Mouse (Mus musculus): ENCODE measurements around the gene Bnip2. TPM values are rescaled to one million over a fixed set of nuclear protein-coding genes. Genes with fewer than 3 reads are reported as not detected.
A peak's percentile ranks its signal among the peaks of the same experiment; 100 is the strongest.

Bnip2 gene
- 100 to 1,000 TPM in 1 of 2 experiments, 10 to 100 TPM in 1; 97.7 to 108 TPM for total RNA-seq (2021)

- DNase-seq (ENCODE audit: low spot score): peak; percentile 93
- intact Hi-C loops (cut with DNase I): loop anchor here (5.0 kb wide), 1 partner anchor 482 kb away; no protein-coding TSS in a partner anchor
These were observed at the start of gene Bnip2 for GRCm38 (mm10) chr9:69989303-69990121. Gene Bnip2, plus strand, starts transcription at chr9:69989466.

GRCm38 (mm10) chr9:69940839-69941490 lies 48.3 kb upstream of the Bnip2 start:
- intact Hi-C loops (cut with DNase I): no loop called here
- DNase-seq (ENCODE audit: low spot score): no peak

GRCm38 (mm10) chr9:69941556-69941955 lies 47.7 kb upstream of the Bnip2 start:
- no peak for DNase-seq (ENCODE audit: low spot score)
- intact Hi-C loops (cut with DNase I): no loop called here

GRCm38 (mm10) chr9:69948964-69949363 lies 40.3 kb upstream of the Bnip2 start:
- intact Hi-C loops (cut with DNase I): loop anchor here (1.0 to 5.0 kb wide), 2 partner anchors 38 to 133 kb away; no protein-coding TSS in a partner anchor
- DNase-seq (ENCODE audit: low spot score): peak; percentile 3

- DNase-seq (ENCODE audit: low spot score): no peak
- intact Hi-C loops (cut with DNase I): loop anchor here (1.0 to 5.0 kb wide), 2 partner anchors 38 to 133 kb away; no protein-coding TSS in a partner anchor
These were observed 39.6 kb upstream of the Bnip2 start for GRCm38 (mm10) chr9:69949641-69950040.

- no peak for DNase-seq (ENCODE audit: low spot score)
- intact Hi-C loops (cut with DNase I): no loop called here
These were observed 28.3 kb upstream of the Bnip2 start for GRCm38 (mm10) chr9:69961007-69961406.

- intact Hi-C loops (cut with DNase I): no loop called here
- no peak for DNase-seq (ENCODE audit: low spot score)
These were observed 24.9 kb upstream of the Bnip2 start for GRCm38 (mm10) chr9:69964370-69964769.

- intact Hi-C loops (cut with DNase I): loop anchor here (5.0 kb wide), 1 partner anchor 478 kb away; no protein-coding TSS in a partner anchor
- DNase-seq (ENCODE audit: low spot score): no peak
These were observed 3.7 kb upstream of the Bnip2 start for GRCm38 (mm10) chr9:69985526-69985925.

- no peak for DNase-seq (ENCODE audit: low spot score)
- intact Hi-C loops (cut with DNase I): loop anchor here (2.0 to 5.0 kb wide), 2 partner anchors 363 to 479 kb away; no protein-coding TSS in a partner anchor
These were observed 3.2 kb upstream of the Bnip2 start for GRCm38 (mm10) chr9:69986063-69986462.

- DNase-seq (ENCODE audit: low spot score): no peak
- intact Hi-C loops (cut with DNase I): loop anchor here (2.0 to 5.0 kb wide), 2 partner anchors 364 to 479 kb away; no protein-coding TSS in a partner anchor
These were observed 2.7 kb upstream of the Bnip2 start for GRCm38 (mm10) chr9:69986571-69986970.

GRCm38 (mm10) chr9:69987579-69987978 lies 1.7 kb upstream of the Bnip2 start:
- peak; percentile 21 for DNase-seq (ENCODE audit: low spot score)
- intact Hi-C loops (cut with DNase I): loop anchor here (1.0 to 5.0 kb wide), 3 partner anchors 38 to 480 kb away; no protein-coding TSS in a partner anchor

- intact Hi-C loops (cut with DNase I): loop anchor here (5.0 kb wide), 1 partner anchor 482 kb away; no protein-coding TSS in a partner anchor
- no peak for DNase-seq (ENCODE audit: low spot score)
These were observed 462 bp upstream of the Bnip2 start for GRCm38 (mm10) chr9:69988706-69989302.

GRCm38 (mm10) chr9:69990346-69990745 lies 1.1 kb downstream of the Bnip2 start:
- DNase-seq (ENCODE audit: low spot score): no peak
- intact Hi-C loops (cut with DNase I): no loop called here

- DNase-seq (ENCODE audit: low spot score): no peak
These were observed 3.6 kb downstream of the Bnip2 start for GRCm38 (mm10) chr9:69992841-69993277.

GRCm38 (mm10) chr9:69993479-69993878 lies 4.2 kb downstream of the Bnip2 start:
- intact Hi-C loops (cut with DNase I): no loop called here
- DNase-seq (ENCODE audit: low spot score): no peak

More at GRCm38 (mm10) chr9:69992841-69993277, 3.6 kb downstream of the Bnip2 start:
- intact Hi-C loops (cut with DNase I): no loop called here

- no peak for DNase-seq (ENCODE audit: low spot score)
- intact Hi-C loops (cut with DNase I): loop anchor here (2.0 kb wide), 1 partner anchor 16 kb away; no protein-coding TSS in a partner anchor
These were observed 5.3 kb downstream of the Bnip2 start for GRCm38 (mm10) chr9:69994547-69994946.

- intact Hi-C loops (cut with DNase I): no loop called here
- DNase-seq (ENCODE audit: low spot score): no peak
These were observed 10.1 kb downstream of the Bnip2 start for GRCm38 (mm10) chr9:69999318-69999717.

- DNase-seq (ENCODE audit: low spot score): no peak
- intact Hi-C loops (cut with DNase I): no loop called here
These were observed 14.2 kb downstream of the Bnip2 start for GRCm38 (mm10) chr9:70003516-70003915.

GRCm38 (mm10) chr9:70006984-70007383 lies 17.7 kb downstream of the Bnip2 start:
- intact Hi-C loops (cut with DNase I): no loop called here
- DNase-seq (ENCODE audit: low spot score): no peak

Data from heart, postnatal 25 days (tissue).